Mouse (Mus musculus) forebrain, embryonic 10.5 days (tissue): ENCODE measurements at regions not wholly inside any gene's neighbourhood (a gene's known extent, or its start where the extent isn't known, plus 50 kb on each side); places are given as distances from the start of the nearest gene placed in this dataset.

ENCODE experiments used
- DNase-seq: peaks from one replicate; pipeline ENCODE4 v3.0.0-alpha.2; 2017; ENCODE audit warnings: low spot score; ENCODE audit errors: extremely low spot score
- H3K27ac ChIP-seq: fragments of 300-500 bp; sonication (generic); 2 replicates; pipeline ENCODE4 v1.5.1; 2016; ENCODE audit warnings: mild to moderate bottlenecking
- H3K27me3 ChIP-seq: fragments of 300-500 bp; sonication (generic); 2 replicates; pipeline ENCODE4 v1.6.1; 2016; ENCODE audit warnings: mild to moderate bottlenecking; ENCODE audit not compliant: poor library complexity, severe bottlenecking
- H3K36me3 ChIP-seq: fragments of 300-500 bp; sonication (generic); replicated peaks from 2 replicates; pipeline ENCODE4 v1.6.1; 2016; ENCODE audit warnings: mild to moderate bottlenecking, moderate library complexity
- H3K4me1 ChIP-seq: fragments of 300-500 bp; sonication (generic); 2 replicates; pipeline ENCODE4 v1.6.1; 2016
- H3K4me3 ChIP-seq: fragments of 300-500 bp; sonication (generic); 2 replicates; pipeline ENCODE4 v1.5.1; 2016; ENCODE audit warnings: mild to moderate bottlenecking, moderate library complexity
- H3K9me3 ChIP-seq: fragments of 300-500 bp; sonication (generic); 2 replicates; pipeline ENCODE4 v1.6.1; 2016; ENCODE audit warnings: mild to moderate bottlenecking, moderate library complexity
- WGBS: fragments of 180-500 bp; shearing (Covaris S2); methylation state at CpG from one replicate; pipeline ENCODE4 v1.1.7; 2016; 5-methylcytosine and 5-hydroxymethylcytosine counted together

GRCm38 (mm10) chr10:66924418-66924817 lies 171.5 kb upstream of the Jmjd1c start:
- Histone ChIP-seq H3K36me3 (no peaks in the 10 kb centered on the region), H3K4me3 (no peak overlapping the region), H3K27ac (no peak overlapping the region), H3K27me3 (peaks cover 17% of the 10 kb centered on the region), H3K9me3 (no peaks in the 10 kb centered on the region), H3K4me1 (peaks cover 57% of the 10 kb centered on the region)
- WGBS: 85% methylated on average over 16 of the region's 16 CpGs
- DNase-seq: no peak

GRCm38 (mm10) chr10:66925553-66926127 lies 170.3 kb upstream of the Jmjd1c start:
- no peaks in the 10 kb centered on the region for H3K9me3 ChIP-seq
- WGBS: 53% methylated on average over 6 of the region's 6 CpGs

GRCm38 (mm10) chr10:66927651-66928050 lies 168.3 kb upstream of the Jmjd1c start:
- peaks cover 2% of the 10 kb centered on the region for H3K27me3 ChIP-seq
- H3K27ac ChIP-seq: no peak overlapping the region
- H3K9me3 ChIP-seq: no peaks in the 10 kb centered on the region
- H3K4me3 ChIP-seq: no peak overlapping the region
- peaks cover 28% of the 10 kb centered on the region for H3K4me1 ChIP-seq
- WGBS: 78% methylated on average over 2 of the region's 2 CpGs
- DNase-seq: no peak
- H3K36me3 ChIP-seq: no peaks in the 10 kb centered on the region

More at GRCm38 (mm10) chr10:66925553-66926127, 170.3 kb upstream of the Jmjd1c start:
- Histone ChIP-seq H3K4me1 (peaks cover 48% of the 10 kb centered on the region), H3K27ac (no peak overlapping the region; the same call in 1 of the 2 replicates), H3K36me3 (no peaks in the 10 kb centered on the region), H3K4me3 (no peak overlapping the region), H3K27me3 (peaks cover 14% of the 10 kb centered on the region)
- no peak for DNase-seq

GRCm38 (mm10) chr10:66928211-66928990 lies 167.5 kb upstream of the Jmjd1c start:
- Histone ChIP-seq H3K27ac (no peak overlapping the region), H3K36me3 (no peaks in the 10 kb centered on the region), H3K4me3 (no peak overlapping the region), H3K9me3 (no peaks in the 10 kb centered on the region), H3K4me1 (peaks cover 23% of the 10 kb centered on the region), H3K27me3 (no peaks in the 10 kb centered on the region; the same call in 1 of the 2 replicates)
- WGBS: 86% methylated on average over 6 of the region's 6 CpGs
- DNase-seq: no peak

- Histone ChIP-seq H3K4me3 (no peak overlapping the region), H3K27me3 (no peaks in the 10 kb centered on the region), H3K27ac (0 out of 2 replicates have a peak overlapping the region, but pooled peaks have one; percentile 3), H3K36me3 (no peaks in the 10 kb centered on the region), H3K9me3 (no peaks in the 10 kb centered on the region), H3K4me1 (peaks cover 6% of the 10 kb centered on the region; the same call in 1 of the 2 replicates)
- DNase-seq: no peak
- 78% methylated on average over 10 of the region's 10 CpGs for WGBS
Measured at GRCm38 (mm10) chr10:66930563-66930962, 165.4 kb upstream of the Jmjd1c start.

GRCm38 (mm10) chr10:66931505-66931904 lies 164.4 kb upstream of the Jmjd1c start:
- Histone ChIP-seq H3K36me3 (no peaks in the 10 kb centered on the region), H3K27ac (no peak overlapping the region), H3K4me1 (0 out of 2 replicates have a peak, but pooled peaks cover 3% of the 10 kb centered on the region), H3K9me3 (no peaks in the 10 kb centered on the region), H3K27me3 (no peaks in the 10 kb centered on the region), H3K4me3 (no peak overlapping the region)
- DNase-seq: no peak
- 83% methylated on average over 7 of the region's 7 CpGs for WGBS

GRCm38 (mm10) chr10:66932544-66932943 lies 163.4 kb upstream of the Jmjd1c start:
- Histone ChIP-seq H3K36me3 (no peaks in the 10 kb centered on the region), H3K4me3 (no peak overlapping the region), H3K27me3 (no peaks in the 10 kb centered on the region), H3K4me1 (0 out of 2 replicates have a peak, but pooled peaks cover 3% of the 10 kb centered on the region), H3K27ac (no peak overlapping the region), H3K9me3 (no peaks in the 10 kb centered on the region)
- 93% methylated on average over 6 of the region's 6 CpGs for WGBS
- no peak for DNase-seq

GRCm38 (mm10) chr10:66933689-66934088 lies 162.2 kb upstream of the Jmjd1c start:
- DNase-seq: no peak
- no peaks in the 10 kb centered on the region for H3K27me3 ChIP-seq
- WGBS: 91% methylated on average over 7 of the region's 7 CpGs
- H3K4me1 ChIP-seq: 0 out of 2 replicates have a peak, but pooled peaks cover 3% of the 10 kb centered on the region
- no peaks in the 10 kb centered on the region for H3K36me3 ChIP-seq
- no peak overlapping the region for H3K4me3 ChIP-seq
- H3K27ac ChIP-seq: no peak overlapping the region
- H3K9me3 ChIP-seq: no peaks in the 10 kb centered on the region

- Histone ChIP-seq H3K27ac (no peak overlapping the region), H3K4me1 (no peaks in the 10 kb centered on the region), H3K36me3 (no peaks in the 10 kb centered on the region), H3K4me3 (no peak overlapping the region), H3K9me3 (no peaks in the 10 kb centered on the region), H3K27me3 (no peaks in the 10 kb centered on the region)
- WGBS: 85% methylated on average over 6 of the region's 6 CpGs
- no peak for DNase-seq
Measured at GRCm38 (mm10) chr10:66935731-66936130, 160.2 kb upstream of the Jmjd1c start.

GRCm38 (mm10) chr10:66937116-66937515 lies 158.8 kb upstream of the Jmjd1c start:
- 90% methylated on average over 13 of the region's 13 CpGs for WGBS
- no peaks in the 10 kb centered on the region for H3K4me1 ChIP-seq
- H3K27me3 ChIP-seq: no peaks in the 10 kb centered on the region
- no peak overlapping the region for H3K27ac ChIP-seq
- DNase-seq: no peak
- H3K9me3 ChIP-seq: no peaks in the 10 kb centered on the region
- H3K36me3 ChIP-seq: no peaks in the 10 kb centered on the region
- H3K4me3 ChIP-seq: no peak overlapping the region

GRCm38 (mm10) chr10:66940368-66940767 lies 155.6 kb upstream of the Jmjd1c start:
- DNase-seq: no peak

GRCm38 (mm10) chr10:66940922-66941321 lies 155.0 kb upstream of the Jmjd1c start:
- 90% methylated on average over 5 of the region's 5 CpGs for WGBS
- DNase-seq: no peak
- Histone ChIP-seq H3K4me1 (no peaks in the 10 kb centered on the region), H3K4me3 (no peak overlapping the region), H3K27me3 (no peaks in the 10 kb centered on the region), H3K9me3 (no peaks in the 10 kb centered on the region), H3K36me3 (no peaks in the 10 kb centered on the region), H3K27ac (no peak overlapping the region)

More at GRCm38 (mm10) chr10:66940368-66940767, 155.6 kb upstream of the Jmjd1c start:
- Histone ChIP-seq H3K4me3 (no peak overlapping the region), H3K9me3 (no peaks in the 10 kb centered on the region), H3K4me1 (no peaks in the 10 kb centered on the region), H3K27me3 (no peaks in the 10 kb centered on the region), H3K36me3 (no peaks in the 10 kb centered on the region), H3K27ac (no peak overlapping the region)
- 92% methylated on average over 6 of the region's 6 CpGs for WGBS

GRCm38 (mm10) chr10:66941974-66942373 lies 154.0 kb upstream of the Jmjd1c start:
- Histone ChIP-seq H3K27me3 (no peaks in the 10 kb centered on the region), H3K4me1 (no peaks in the 10 kb centered on the region), H3K9me3 (no peaks in the 10 kb centered on the region), H3K36me3 (no peaks in the 10 kb centered on the region), H3K4me3 (no peak overlapping the region), H3K27ac (no peak overlapping the region)
- WGBS: 91% methylated on average over 3 of the region's 3 CpGs
- DNase-seq: no peak
